Mouse (Mus musculus): Measurements from ENCODE around the gene Gpsm2. TPM values are rescaled to one million over a fixed set of nuclear protein-coding genes. Genes with fewer than 3 reads are reported as not detected.

Gpsm2 gene
- polyA plus RNA-seq, 1 experiment = 14.5 TPM

- TF ChIP-seq POLR2A (IDR thresholded peaks at IDR 0.05; ENCODE audit: borderline replicate concordance, extremely low read depth, insufficient read depth, insufficient read length, poor library complexity, severe bottlenecking) = no peak
- TF ChIP-seq CTCF (IDR thresholded peaks at IDR 0.05; ENCODE audit: borderline replicate concordance, extremely low read depth, insufficient read depth, insufficient read length) = peak; percentile 33; the same call in 1 of the 2 replicates
- DNase-seq (ENCODE audit: low read depth) = peak; percentile 86
Observed at GRCm38 (mm10) chr3:108721076-108721991, 775 bp downstream of the Gpsm2 start.

DNA sequence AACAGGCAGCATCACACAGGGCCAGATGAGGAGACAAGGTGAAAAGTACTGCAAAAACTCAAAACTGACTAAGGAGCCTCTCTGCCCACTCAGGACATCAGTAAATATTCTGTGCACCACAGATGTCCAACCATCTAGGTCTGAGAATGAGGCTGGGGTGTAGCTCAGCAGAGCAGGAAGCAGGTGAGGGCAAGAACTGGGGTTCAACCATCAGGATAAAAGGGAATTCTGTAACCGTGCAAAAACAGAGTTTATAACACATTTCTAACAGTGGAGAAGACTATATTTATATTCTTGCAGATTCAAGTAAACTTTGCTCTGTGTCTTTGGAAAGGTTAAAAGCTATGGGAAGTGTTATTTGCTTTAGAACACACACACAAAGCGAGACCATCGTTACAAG is 2.3 kb downstream of the Gpsm2 start:
- DNase-seq (ENCODE audit: low read depth) = no peak
- TF ChIP-seq POLR2A (IDR thresholded peaks at IDR 0.05; ENCODE audit: borderline replicate concordance, extremely low read depth, insufficient read depth, insufficient read length, poor library complexity, severe bottlenecking) (no peak), CTCF (IDR thresholded peaks at IDR 0.05; ENCODE audit: borderline replicate concordance, extremely low read depth, insufficient read depth, insufficient read length) (no peak)

- no peak for TF ChIP-seq CTCF (IDR thresholded peaks at IDR 0.05; ENCODE audit: borderline replicate concordance, extremely low read depth, insufficient read depth, insufficient read length)
- no peak for TF ChIP-seq POLR2A (IDR thresholded peaks at IDR 0.05; ENCODE audit: borderline replicate concordance, extremely low read depth, insufficient read depth, insufficient read length, poor library complexity, severe bottlenecking)
- DNase-seq (ENCODE audit: low read depth) = no peak
Observed at GRCm38 (mm10) chr3:108719357-108719756, 2.8 kb downstream of the Gpsm2 start.

DNA sequence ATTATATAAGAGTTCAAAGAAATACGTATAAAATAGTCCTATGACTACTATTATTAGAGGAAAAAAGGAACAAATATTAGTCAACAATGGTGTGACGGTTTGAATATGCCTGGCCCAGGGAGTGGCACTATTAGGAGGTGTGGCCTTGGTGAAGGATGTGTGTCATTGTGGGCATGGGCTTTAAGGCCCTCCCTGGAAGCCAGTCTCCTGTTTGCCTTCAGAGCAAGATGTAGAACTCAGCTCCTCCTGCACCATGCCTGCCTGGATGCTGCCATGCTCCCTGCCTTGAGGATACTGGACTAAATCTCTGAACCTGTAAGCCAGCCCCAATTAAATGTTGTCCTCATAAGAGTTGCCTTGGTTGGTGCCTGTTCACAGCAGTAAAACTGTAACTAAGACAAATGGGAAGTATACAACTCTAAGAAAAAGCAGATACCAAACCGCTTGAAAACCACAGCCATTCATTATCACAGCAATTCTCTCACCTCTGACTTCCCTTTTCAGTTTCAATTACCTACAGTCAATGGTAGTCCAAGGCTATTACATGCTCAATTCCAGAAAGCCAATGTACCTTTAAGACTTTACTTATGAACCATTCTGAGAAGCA is 4.1 kb downstream of the Gpsm2 start:
- TF ChIP-seq POLR2A (IDR thresholded peaks at IDR 0.05; ENCODE audit: borderline replicate concordance, extremely low read depth, insufficient read depth, insufficient read length, poor library complexity, severe bottlenecking) (no peak), CTCF (IDR thresholded peaks at IDR 0.05; ENCODE audit: borderline replicate concordance, extremely low read depth, insufficient read depth, insufficient read length) (no peak)
- no peak for DNase-seq (ENCODE audit: low read depth)

- DNase-seq (ENCODE audit: low read depth) = no peak
- TF ChIP-seq POLR2A (IDR thresholded peaks at IDR 0.05; ENCODE audit: borderline replicate concordance, extremely low read depth, insufficient read depth, insufficient read length, poor library complexity, severe bottlenecking) = no peak
- no peak for TF ChIP-seq CTCF (IDR thresholded peaks at IDR 0.05; ENCODE audit: borderline replicate concordance, extremely low read depth, insufficient read depth, insufficient read length)
Observed at GRCm38 (mm10) chr3:108714837-108715236, 7.3 kb downstream of the Gpsm2 start.

- TF ChIP-seq CTCF (IDR thresholded peaks at IDR 0.05; ENCODE audit: borderline replicate concordance, extremely low read depth, insufficient read depth, insufficient read length) (no peak), POLR2A (IDR thresholded peaks at IDR 0.05; ENCODE audit: borderline replicate concordance, extremely low read depth, insufficient read depth, insufficient read length, poor library complexity, severe bottlenecking) (no peak)
- peak; percentile 41 for DNase-seq (ENCODE audit: low read depth)
Observed at GRCm38 (mm10) chr3:108713065-108713675, 8.9 kb downstream of the Gpsm2 start.

DNA sequence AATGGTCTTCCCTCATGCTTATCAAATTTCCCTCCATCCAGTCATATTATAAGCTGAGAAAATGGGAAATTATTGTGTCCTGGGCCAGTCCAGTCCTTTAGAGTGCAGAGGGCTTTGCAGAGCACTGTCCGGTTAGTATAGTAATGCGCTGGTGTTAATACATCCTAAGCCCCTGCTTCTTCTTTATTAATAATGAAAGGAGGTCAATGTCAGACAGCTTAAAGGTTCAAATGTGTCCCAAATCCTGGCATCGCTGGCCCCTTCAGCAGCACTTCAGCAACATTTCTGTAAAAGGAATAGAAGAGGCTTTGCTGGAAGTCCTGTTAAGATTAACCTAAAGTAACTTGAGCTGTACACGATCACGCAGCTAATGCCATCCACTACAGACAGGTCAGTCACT is 10.8 kb downstream of the Gpsm2 start:
- DNase-seq (ENCODE audit: low read depth) = no peak
- TF ChIP-seq POLR2A (IDR thresholded peaks at IDR 0.05; ENCODE audit: borderline replicate concordance, extremely low read depth, insufficient read depth, insufficient read length, poor library complexity, severe bottlenecking) = no peak
- TF ChIP-seq CTCF (IDR thresholded peaks at IDR 0.05; ENCODE audit: borderline replicate concordance, extremely low read depth, insufficient read depth, insufficient read length) = no peak

DNA sequence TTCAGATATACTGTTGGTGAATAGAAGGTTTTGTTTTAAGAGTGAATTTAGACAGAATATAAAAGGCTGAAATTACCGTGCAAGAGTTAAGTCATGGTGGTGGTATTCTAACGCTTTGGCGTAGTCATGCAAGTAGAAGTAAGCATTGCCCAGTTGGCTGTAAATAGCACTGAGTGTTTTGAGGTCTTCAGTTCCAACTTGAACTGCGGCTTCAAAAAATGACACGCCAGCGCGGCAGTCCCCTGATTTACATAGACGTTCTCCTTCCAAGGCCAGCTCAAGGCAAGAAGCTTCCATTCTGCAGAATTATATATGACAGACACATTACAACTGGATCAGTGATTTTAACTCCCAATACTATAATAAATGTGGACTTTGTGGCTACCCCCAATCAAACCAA is 19.3 kb downstream of the Gpsm2 start:
- no peak for DNase-seq (ENCODE audit: low read depth)
- no peak for TF ChIP-seq POLR2A (IDR thresholded peaks at IDR 0.05; ENCODE audit: borderline replicate concordance, extremely low read depth, insufficient read depth, insufficient read length, poor library complexity, severe bottlenecking)
- TF ChIP-seq CTCF (IDR thresholded peaks at IDR 0.05; ENCODE audit: borderline replicate concordance, extremely low read depth, insufficient read depth, insufficient read length) = no peak

- TF ChIP-seq CTCF (IDR thresholded peaks at IDR 0.05; ENCODE audit: borderline replicate concordance, extremely low read depth, insufficient read depth, insufficient read length) (no peak), POLR2A (IDR thresholded peaks at IDR 0.05; ENCODE audit: borderline replicate concordance, extremely low read depth, insufficient read depth, insufficient read length, poor library complexity, severe bottlenecking) (no peak)
- DNase-seq (ENCODE audit: low read depth) = peak; percentile 39
Observed at GRCm38 (mm10) chr3:108701256-108701655, 20.9 kb downstream of the Gpsm2 start.

DNA sequence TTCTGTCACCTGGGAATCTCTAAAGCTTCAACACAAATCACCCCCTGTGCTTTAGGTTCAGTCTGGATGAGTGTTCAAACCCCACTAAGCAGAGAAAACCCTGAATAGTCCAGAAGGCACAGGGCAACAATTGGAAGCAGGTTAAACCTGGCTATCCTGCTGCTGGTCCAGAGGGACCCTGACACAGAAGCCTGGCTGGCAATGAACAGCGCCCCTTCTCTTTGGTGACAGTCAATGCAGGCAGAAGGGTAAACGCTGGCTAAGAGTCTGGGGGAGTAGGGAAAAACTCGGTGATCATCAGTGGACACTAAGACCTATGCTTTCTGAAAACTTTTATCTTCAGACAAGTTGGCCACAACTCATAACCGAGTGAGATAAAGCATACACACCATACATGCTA is 22.3 kb downstream of the Gpsm2 start:
- no peak for TF ChIP-seq CTCF (IDR thresholded peaks at IDR 0.05; ENCODE audit: borderline replicate concordance, extremely low read depth, insufficient read depth, insufficient read length)
- TF ChIP-seq POLR2A (IDR thresholded peaks at IDR 0.05; ENCODE audit: borderline replicate concordance, extremely low read depth, insufficient read depth, insufficient read length, poor library complexity, severe bottlenecking) = no peak
- no peak for DNase-seq (ENCODE audit: low read depth)

DNA sequence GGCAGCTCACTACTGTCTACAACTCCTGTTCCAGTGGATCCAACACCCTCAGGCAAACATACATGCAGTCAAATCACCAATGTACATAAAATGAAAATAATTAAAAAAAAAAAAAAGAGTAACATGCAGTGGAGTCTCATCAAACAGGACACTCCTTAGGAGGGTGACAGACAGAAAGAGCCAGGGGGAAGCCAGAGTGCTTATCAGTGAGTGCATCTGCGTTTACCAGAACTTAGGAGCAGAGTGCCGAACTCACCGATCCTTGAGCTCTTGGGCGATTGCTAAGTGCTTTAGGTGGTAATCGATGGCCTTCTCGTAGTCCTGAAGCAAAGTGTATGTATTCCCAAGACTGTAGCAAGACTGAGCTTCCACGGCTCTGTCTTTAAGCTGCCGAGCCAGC is 23.4 kb downstream of the Gpsm2 start:
- TF ChIP-seq CTCF (IDR thresholded peaks at IDR 0.05; ENCODE audit: borderline replicate concordance, extremely low read depth, insufficient read depth, insufficient read length) (no peak), POLR2A (IDR thresholded peaks at IDR 0.05; ENCODE audit: borderline replicate concordance, extremely low read depth, insufficient read depth, insufficient read length, poor library complexity, severe bottlenecking) (no peak)
- no peak for DNase-seq (ENCODE audit: low read depth)
